Mouse (Mus musculus): Measurements from ENCODE around the gene Aox2.

- TF ChIP-seq CTCF (conservative IDR thresholded peaks at IDR 0.05; ENCODE audit: low read length) = no peak
- no peak for TF ChIP-seq POU5F1 (IDR thresholded peaks at IDR 0.05; ENCODE audit: borderline replicate concordance, low read length)
These were observed 17.8 kb upstream of the Aox2 start for GRCm38 (mm10) chr1:58260311-58260710.
